Mouse (Mus musculus) lung, embryonic 14.5 days (tissue): ENCODE measurements at regions not wholly inside any gene's neighbourhood (a gene's known extent, or its start where the extent isn't known, plus 50 kb on each side); places are given as distances from the start of the nearest gene placed in this dataset.

Experiments used
- ATAC-seq: fragments of 200-750 bp; cut with Nextera tagmentation; 2 replicates; pipeline ENCODE4 v1.8.0; 2017; ENCODE audit warnings: mild to moderate bottlenecking, moderate TSS enrichment, moderate library complexity; ENCODE audit not compliant: insufficient read depth
- DNase-seq: peaks from one replicate; pipeline ENCODE4 v3.0.0-alpha.2; 2015
- H3K27ac ChIP-seq: fragments of 300-500 bp; sonication (generic); 2 replicates; pipeline ENCODE4 v1.5.1; 2014; ENCODE audit warnings: low read depth, mild to moderate bottlenecking, moderate library complexity
- H3K27me3 ChIP-seq: fragments of 300-500 bp; sonication (generic); 2 replicates; pipeline ENCODE4 v1.6.1; 2014; ENCODE audit warnings: low read length, control low read depth; ENCODE audit not compliant: insufficient read depth
- H3K36me3 ChIP-seq: fragments of 300-500 bp; sonication (generic); 2 replicates; pipeline ENCODE4 v1.6.1; 2014; ENCODE audit warnings: control low read depth; ENCODE audit not compliant: insufficient read depth
- H3K4me1 ChIP-seq: fragments of 300-500 bp; sonication (generic); 2 replicates; pipeline ENCODE4 v1.6.1; 2014; ENCODE audit warnings: antibody characterized with exemption, control low read depth; ENCODE audit not compliant: insufficient read depth
- H3K4me2 ChIP-seq: fragments of 300-500 bp; sonication (generic); 2 replicates; pipeline ENCODE4 v1.6.1; 2014; ENCODE audit warnings: mild to moderate bottlenecking
- H3K4me3 ChIP-seq: fragments of 300-500 bp; sonication (generic); 2 replicates; pipeline ENCODE4 v1.5.1; 2014; ENCODE audit warnings: low read depth, low read length
- H3K9ac ChIP-seq: fragments of 300-500 bp; sonication (generic); 2 replicates; pipeline ENCODE4 v1.6.1; 2014
- H3K9me3 ChIP-seq: fragments of 300-500 bp; sonication (generic); 2 replicates; pipeline ENCODE4 v1.6.1; 2016; ENCODE audit warnings: low read depth, low read length, control low read depth
- CTCF ChIP-seq: IDR thresholded peaks from 2 replicates; pipeline ENCODE4 v1.5.1; 2016; ENCODE audit warnings: antibody characterized with exemption, low read depth
- WGBS: fragments of 180-500 bp; shearing (Covaris S2); extraction: QIAGEN DNeasy Blood & Tissue Kit; methylation state at CpG from one replicate; pipeline ENCODE4 v1.1.7; 2014; 5-methylcytosine and 5-hydroxymethylcytosine counted together

DNA sequence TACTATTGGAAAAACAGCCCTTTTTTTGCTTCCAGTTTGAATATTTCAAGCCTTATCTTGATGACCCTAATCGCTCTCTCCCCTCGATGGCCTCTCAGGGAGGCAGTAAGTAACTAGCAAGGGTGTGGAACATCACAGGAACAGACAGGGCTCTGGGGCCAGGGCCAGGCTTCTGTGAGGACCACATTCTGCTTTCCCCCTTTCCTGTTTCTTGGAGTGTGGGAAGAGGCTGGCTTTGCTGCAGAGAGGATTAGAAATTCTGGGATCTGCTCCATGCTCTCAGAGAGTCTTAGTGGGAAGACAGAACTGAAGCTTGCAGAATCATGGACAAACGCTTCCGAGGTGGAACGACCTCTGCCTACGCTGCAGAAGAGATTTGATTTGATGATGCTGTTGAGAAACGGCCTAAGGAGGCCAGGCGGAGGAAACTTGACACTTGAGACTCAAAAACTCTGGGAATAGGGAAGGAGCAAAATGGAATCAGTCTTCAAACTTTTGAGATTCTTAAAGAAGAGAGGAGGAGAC is 316.3 kb upstream of the Clint1 start:
- no peak overlapping the region for H3K4me3 ChIP-seq
- TF ChIP-seq CTCF, result no peak
- no peaks in the 10 kb centered on the region for H3K36me3 ChIP-seq
- DNase-seq (peak; percentile 15), ATAC-seq (no peak)
- H3K9me3 ChIP-seq, result no peaks in the 10 kb centered on the region
- peak overlapping the region; percentile 36; the same call in 1 of the 2 replicates for H3K27ac ChIP-seq
- H3K4me2 ChIP-seq, result no peak overlapping the region
- no peaks in the 10 kb centered on the region for H3K27me3 ChIP-seq
- no peak overlapping the region for H3K9ac ChIP-seq
- H3K4me1 ChIP-seq, result no peaks in the 10 kb centered on the region; the same call in 1 of the 2 replicates
- 29% methylated on average over 8 of the region's 8 CpGs for WGBS

DNA sequence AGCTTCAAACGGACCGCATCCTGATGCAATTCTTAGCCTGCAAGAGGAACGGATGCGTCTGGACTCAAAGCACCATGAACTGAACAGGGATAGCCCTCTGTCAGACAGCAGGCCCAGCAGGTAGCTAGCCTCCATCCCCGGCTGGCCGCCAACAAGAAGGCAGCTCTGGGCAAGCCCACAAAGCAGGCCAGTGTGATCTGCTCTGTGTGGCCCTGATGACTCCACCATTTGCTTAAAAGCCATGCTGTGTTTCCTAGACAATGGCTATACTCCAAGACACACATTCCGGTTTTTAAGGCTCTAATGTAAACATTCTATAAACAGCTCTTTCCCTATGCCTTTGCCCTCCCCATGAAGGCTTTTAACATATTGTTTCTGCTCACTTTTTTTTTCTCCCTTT is 313.8 kb upstream of the Clint1 start:
- peak; percentile 76; the same call in 1 of the 2 replicates for ATAC-seq

DNA sequence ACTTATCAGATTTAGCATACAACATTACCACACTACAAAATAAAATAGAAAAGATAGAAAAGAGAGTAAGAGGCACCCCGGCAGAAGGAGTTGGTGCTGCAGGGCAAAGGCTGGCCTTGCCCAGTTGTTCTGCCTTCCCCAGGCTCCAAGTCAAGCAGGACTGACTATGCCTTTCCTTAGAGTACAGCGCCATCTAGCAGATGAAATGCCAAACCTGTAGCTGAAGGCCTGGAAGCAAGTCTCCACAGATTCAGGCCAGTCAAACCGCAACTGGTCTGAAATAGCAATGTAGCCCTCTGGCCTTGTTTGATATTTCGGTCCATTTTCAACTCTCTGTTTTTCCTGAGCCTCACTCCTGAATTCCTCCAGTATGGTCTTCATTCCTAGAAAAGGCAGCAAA is 312.4 kb upstream of the Clint1 start:
- Histone ChIP-seq H3K4me1 (no peaks in the 10 kb centered on the region; the same call in 1 of the 2 replicates), H3K27ac (no peak overlapping the region), H3K9me3 (no peaks in the 10 kb centered on the region), H3K9ac (no peak overlapping the region), H3K36me3 (no peaks in the 10 kb centered on the region), H3K4me2 (no peak overlapping the region), H3K27me3 (no peaks in the 10 kb centered on the region), H3K4me3 (no peak overlapping the region)
- WGBS, result 46% methylated on average over 4 of the region's 4 CpGs
- peak; percentile 84 for TF ChIP-seq CTCF
- peak; percentile 75; the same call in 1 of the 2 replicates for ATAC-seq
- DNase-seq, result peak; percentile 92

More for the DNA sequence above, 313.8 kb upstream of the Clint1 start:
- H3K4me1 ChIP-seq, result no peaks in the 10 kb centered on the region; the same call in 1 of the 2 replicates
- H3K4me3 ChIP-seq, result no peak overlapping the region
- H3K36me3 ChIP-seq, result no peaks in the 10 kb centered on the region
- WGBS, result 61% methylated on average over 7 of the region's 7 CpGs
- no peak overlapping the region for H3K9ac ChIP-seq
- H3K4me2 ChIP-seq, result no peak overlapping the region
- no peaks in the 10 kb centered on the region for H3K27me3 ChIP-seq
- no peak for TF ChIP-seq CTCF
- peak; percentile 68 for DNase-seq
- no peak overlapping the region for H3K27ac ChIP-seq
- H3K9me3 ChIP-seq, result no peaks in the 10 kb centered on the region

DNA sequence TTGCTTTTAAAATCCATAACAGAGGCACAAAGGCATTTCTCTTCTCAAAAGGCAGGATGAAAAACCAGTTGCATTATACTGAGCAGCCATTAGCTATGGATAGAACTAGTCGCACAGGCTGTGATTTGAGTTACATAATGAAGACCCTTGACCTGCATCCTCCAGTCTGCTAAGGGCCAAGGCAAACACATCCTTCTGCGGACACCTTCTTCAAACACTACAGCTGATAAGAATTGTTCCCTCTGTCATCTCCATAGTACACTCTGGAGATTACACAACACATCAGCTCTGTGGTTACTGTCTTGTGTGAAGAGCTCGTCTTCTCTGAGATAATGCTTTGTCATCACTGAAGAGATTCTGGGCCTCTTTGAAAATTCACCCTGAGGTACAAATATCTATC is 307.3 kb upstream of the Clint1 start:
- H3K9me3 ChIP-seq, result no peaks in the 10 kb centered on the region
- no peak for DNase-seq
- no peak overlapping the region for H3K4me2 ChIP-seq
- 33% methylated on average over 3 of the region's 3 CpGs for WGBS
- H3K4me3 ChIP-seq, result no peak overlapping the region
- no peak overlapping the region for H3K9ac ChIP-seq
- TF ChIP-seq CTCF, result no peak
- no peak for ATAC-seq
- H3K36me3 ChIP-seq, result no peaks in the 10 kb centered on the region
- no peak overlapping the region for H3K27ac ChIP-seq
- 0 out of 2 replicates have a peak, but pooled peaks cover 3% of the 10 kb centered on the region for H3K4me1 ChIP-seq
- H3K27me3 ChIP-seq, result no peaks in the 10 kb centered on the region

DNA sequence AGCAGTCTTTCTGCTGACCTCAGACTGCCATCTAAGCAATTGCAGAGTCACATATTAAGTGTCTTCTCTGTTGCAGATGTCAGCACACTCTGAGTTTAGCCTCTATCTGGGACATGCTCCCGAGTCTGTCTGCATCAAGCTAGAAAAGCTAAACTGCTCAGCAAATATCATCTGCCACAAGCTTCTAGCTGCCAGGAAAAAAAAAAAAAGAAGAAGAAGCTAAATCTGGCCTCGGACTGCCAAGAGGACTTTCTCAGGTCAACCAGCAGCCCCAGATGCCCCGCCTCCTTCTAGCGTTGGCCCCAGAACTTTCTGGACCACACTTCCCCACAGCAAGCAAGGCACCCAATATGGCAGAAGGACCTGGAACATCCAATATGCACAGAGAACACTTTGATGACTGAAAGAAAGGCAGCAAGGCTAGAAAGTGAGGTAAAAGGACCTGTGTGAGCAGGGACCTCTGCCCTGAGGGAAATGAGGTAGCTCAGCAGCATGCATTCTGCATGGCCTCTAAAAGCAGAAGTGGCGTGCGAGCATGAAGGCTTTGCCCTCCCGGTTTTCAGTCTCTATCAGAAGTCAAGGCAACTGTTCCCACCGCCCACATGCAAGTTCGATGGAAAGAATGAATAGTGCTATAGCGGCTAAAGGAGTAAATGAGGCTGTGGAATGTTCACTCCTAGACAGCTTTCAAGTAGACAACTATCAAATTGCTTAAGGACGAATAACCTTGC is 305.8 kb upstream of the Clint1 start:
- 70% methylated on average over 11 of the region's 11 CpGs for WGBS
- Histone ChIP-seq H3K27ac (no peak overlapping the region), H3K27me3 (no peaks in the 10 kb centered on the region; the same call in 1 of the 2 replicates), H3K9ac (no peak overlapping the region), H3K4me2 (no peak overlapping the region), H3K4me1 (0 out of 2 replicates have a peak, but pooled peaks cover 3% of the 10 kb centered on the region), H3K36me3 (no peaks in the 10 kb centered on the region), H3K9me3 (no peaks in the 10 kb centered on the region), H3K4me3 (no peak overlapping the region)
- ATAC-seq (no peak), DNase-seq (no peak)
- TF ChIP-seq CTCF, result no peak

DNA sequence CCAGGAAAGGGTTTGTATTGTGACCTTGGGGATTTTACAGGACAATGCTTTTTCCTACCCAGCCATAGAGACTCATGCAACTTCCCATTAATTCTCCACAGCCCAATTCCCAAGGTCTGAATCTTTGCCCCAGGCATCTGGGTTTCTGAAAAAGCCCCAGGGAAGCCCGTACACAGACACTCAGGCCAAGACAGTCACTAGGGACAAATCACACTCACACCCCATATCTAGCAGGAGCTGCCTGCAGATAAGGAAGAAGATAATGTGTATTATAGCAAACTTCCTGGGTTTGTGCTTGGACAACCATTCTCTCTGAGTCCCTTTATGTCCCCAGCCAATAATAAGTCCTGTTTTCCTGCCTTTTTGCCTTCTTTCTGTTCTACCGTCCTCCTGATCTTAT is 305.0 kb upstream of the Clint1 start:
- no peaks in the 10 kb centered on the region for H3K9me3 ChIP-seq
- no peaks in the 10 kb centered on the region for H3K36me3 ChIP-seq
- DNase-seq (no peak), ATAC-seq (no peak)
- H3K4me3 ChIP-seq, result no peak overlapping the region
- WGBS, result 23% methylated on average over 2 of the region's 2 CpGs
- H3K27me3 ChIP-seq, result no peaks in the 10 kb centered on the region; the same call in 1 of the 2 replicates
- no peak overlapping the region for H3K27ac ChIP-seq
- TF ChIP-seq CTCF, result no peak
- H3K9ac ChIP-seq, result no peak overlapping the region
- H3K4me1 ChIP-seq, result 0 out of 2 replicates have a peak, but pooled peaks cover 3% of the 10 kb centered on the region
- H3K4me2 ChIP-seq, result no peak overlapping the region

DNA sequence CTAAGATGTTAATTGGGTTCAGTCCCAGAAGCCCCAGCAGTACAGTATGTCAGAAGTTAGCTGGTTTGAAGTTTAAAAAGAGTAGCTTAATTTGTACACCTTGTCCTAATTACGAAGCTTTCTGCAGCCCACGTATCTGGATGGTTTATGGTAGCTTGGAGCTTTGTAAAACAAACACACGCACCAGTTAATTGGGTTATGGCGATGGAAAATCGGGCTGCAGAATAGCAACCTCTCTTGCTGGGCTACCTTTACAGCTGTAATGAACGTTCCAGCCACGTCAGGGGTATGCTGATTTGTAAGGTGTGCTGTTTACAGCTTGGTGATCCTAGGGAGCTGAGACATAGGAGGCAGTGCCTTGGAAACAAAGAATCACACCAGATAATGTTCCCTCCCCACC is 301.5 kb upstream of the Clint1 start:
- Histone ChIP-seq H3K27me3 (no peaks in the 10 kb centered on the region; the same call in 1 of the 2 replicates), H3K4me2 (no peak overlapping the region), H3K36me3 (no peaks in the 10 kb centered on the region), H3K4me1 (0 out of 2 replicates have a peak, but pooled peaks cover 3% of the 10 kb centered on the region), H3K9me3 (no peaks in the 10 kb centered on the region), H3K27ac (no peak overlapping the region), H3K9ac (no peak overlapping the region), H3K4me3 (no peak overlapping the region)
- TF ChIP-seq CTCF, result no peak
- WGBS, result 52% methylated on average over 7 of the region's 7 CpGs
- DNase-seq (no peak), ATAC-seq (no peak)
